Mouse (Mus musculus) limb, embryonic 15.5 days (tissue): ENCODE data around the gene Sp4. TPM values are rescaled to one million over a fixed set of nuclear protein-coding genes. Genes with fewer than 3 reads are reported as not detected.

Experiments used
- polyA plus RNA-seq: library from polyadenylated mRNA; unstranded; fragments of >200 nt; fragmentation: Nextera tagmentation; extraction: Ambion mirVana; gene quantifications from 2 replicates; pipeline ENCODE4 v1.2.1, GENCODE M21; 2015

Sp4 gene
- polyA plus RNA-seq, 1 experiment from 2014 or later = 5.5 TPM

Other genes starting within 250 kb of the Sp4 start
- 0.11 and 0.24 TPM in 2 replicates for gene Dnah11, start 102.4 kb downstream of the Sp4 start, polyA plus RNA-seq